Comparison of ENCODE assay signal across 13 mouse cellular contexts in the genomic region with DNA sequence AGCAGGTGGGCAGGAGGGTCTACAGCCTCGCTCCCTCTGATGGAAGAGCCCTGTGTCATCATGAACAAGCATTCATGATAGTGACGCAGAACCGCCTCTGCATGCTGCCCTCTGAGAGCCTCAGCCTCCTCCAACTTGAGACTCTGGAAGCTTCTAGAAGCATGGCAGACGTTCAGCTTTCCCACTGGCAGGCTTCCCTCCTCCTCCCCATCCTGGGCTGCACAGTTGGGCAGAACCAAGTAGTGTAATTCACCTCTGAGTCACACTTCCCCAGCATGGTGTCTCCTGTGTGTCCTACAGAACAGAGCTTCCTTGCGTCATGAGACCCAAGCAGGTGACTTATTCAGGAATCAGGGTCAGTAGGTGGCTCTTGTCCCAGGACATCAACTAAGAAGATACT.
DNase-seq lines count a peak whose midpoint lies in the region; ATAC-seq lines count a peak whose summit lies in the region.
"Had no signal": no experiment of that assay in that cellular context is flagged by ENCODE, and none has a peak within 500 bp of the region (broad histone marks: within the 10 kb centered on the region; RNA-seq: fewer than 3 reads in every experiment).

No protein-coding gene starts in this region.

- 85% methylated on average over 5 of the region's 5 CpGs for WGBS in heart, embryonic 10.5 days
- 95% methylated on average over 5 of the region's 5 CpGs for WGBS in intestine, embryonic 15.5 days

- ATAC-seq in intestine, embryonic 15.5 days = no peak
- ATAC-seq in megakaryocyte progenitor cell, adult 5-6 weeks (replicated peaks; ENCODE audit: poor library complexity) = no peak

- peaks cover 19% of the 10 kb centered on the region; the same call in 1 of the 2 replicates for H3K27me3 ChIP-seq in heart, embryonic 10.5 days (ENCODE audit: insufficient read depth, poor library complexity, severe bottlenecking)
- no peaks in the 10 kb centered on the region for H3K27me3 ChIP-seq in intestine, embryonic 15.5 days (replicated peaks)
- H3K27me3 ChIP-seq: embryonic facial prominence, embryonic 12.5 days; lung, embryonic 15.5 days had no signal

- no peaks in the 10 kb centered on the region for H3K9me3 ChIP-seq in heart, embryonic 10.5 days
- no peaks in the 10 kb centered on the region for H3K9me3 ChIP-seq in intestine, embryonic 15.5 days
- H3K9me3 ChIP-seq: embryonic facial prominence, embryonic 12.5 days; lung, embryonic 15.5 days had no signal

- H3K27ac ChIP-seq in heart, embryonic 10.5 days = peak overlapping the region; percentile 23; the same call in 1 of the 2 replicates
- H3K27ac ChIP-seq in intestine, embryonic 15.5 days = no peak overlapping the region
- H3K27ac ChIP-seq: embryonic facial prominence, embryonic 12.5 days; heart, adult 2 months; lung, embryonic 15.5 days had no signal

- H3K36me3 ChIP-seq in heart, embryonic 10.5 days = no peaks in the 10 kb centered on the region
- no peaks in the 10 kb centered on the region for H3K36me3 ChIP-seq in intestine, embryonic 15.5 days
- H3K36me3 ChIP-seq: embryonic facial prominence, embryonic 12.5 days; lung, embryonic 15.5 days had no signal

- H3K4me1 ChIP-seq in heart, embryonic 10.5 days = peaks cover 34% of the 10 kb centered on the region
- peaks cover 17% of the 10 kb centered on the region for H3K4me1 ChIP-seq in intestine, embryonic 15.5 days (replicated peaks)

- DNase-seq in heart, embryonic 10.5 days (ENCODE audit: low spot score) = no peak
- DNase-seq in heart, adult 9 months (ENCODE audit: low spot score in 2 of 2) = no peak
- peak; percentile 84 for DNase-seq in cerebellum, adult 11-12 months
- DNase-seq in frontal cortex, postnatal 14 days (ENCODE audit: low spot score in 2 of 2) = peak; percentile 21 to 37
- DNase-seq in right cerebral cortex, adult 2 months (ENCODE audit: low spot score in 2 of 2) = peak; percentile 49 to 56
- no peak for DNase-seq in thymus, postnatal 0 days (ENCODE audit: low spot score)
- DNase-seq: adrenal gland, adult 2 months; spleen, adult 18-20 months had no signal

- H3K4me2 ChIP-seq in intestine, embryonic 15.5 days (replicated peaks) = no peak overlapping the region
- H3K4me2 ChIP-seq: embryonic facial prominence, embryonic 12.5 days; lung, embryonic 15.5 days had no signal

- no peak overlapping the region for H3K9ac ChIP-seq in intestine, embryonic 15.5 days
- H3K9ac ChIP-seq: embryonic facial prominence, embryonic 12.5 days; lung, embryonic 15.5 days had no signal

- H3K4me3 ChIP-seq in heart, embryonic 10.5 days = no peak overlapping the region
- no peak overlapping the region for H3K4me3 ChIP-seq in intestine, embryonic 15.5 days (replicated peaks)
- H3K4me3 ChIP-seq: embryonic facial prominence, embryonic 12.5 days; heart, adult 2 months; lung, embryonic 15.5 days had no signal

Comparison
In these comparisons a context has a peak if more than half of its experiments do, and no peak if none do; other contexts are left out.
1. DNase-seq: peak in cerebellum, adult 11-12 months (single experiment), frontal cortex, postnatal 14 days (2 of 2) and right cerebral cortex, adult 2 months (2 of 2); none in heart, embryonic 10.5 days (single experiment), heart, adult 9 months (0 of 2) and thymus, postnatal 0 days (single experiment).